Mouse (Mus musculus) ovary, postnatal 36 days (tissue): ENCODE results near the gene Bcl2l12.
"Not testable (repeated sequence)": the region's sequence is repeated elsewhere in the genome, so short reads cannot be mapped to it uniquely, and the experiment has no call there.

ENCODE experiments used
- DNase-seq: peaks from one replicate; pipeline ENCODE4 v3.0.0; 2022; ENCODE audit warnings: low spot score, mixed read lengths

Bcl2l12 gene

GRCm38 (mm10) chr7:44998501-44998955 lies at the start of gene Bcl2l12:
Gene Bcl2l12 (minus strand): TSS chr7:44998712.
- DNase-seq = peak; percentile 54

GRCm38 (mm10) chr7:45047491-45047890 lies 49.0 kb upstream of the Bcl2l12 start:
- no peak for DNase-seq

GRCm38 (mm10) chr7:45046853-45047350 lies 48.4 kb upstream of the Bcl2l12 start:
- DNase-seq = no peak

GRCm38 (mm10) chr7:45045741-45046140 lies 47.2 kb upstream of the Bcl2l12 start:
- no peak for DNase-seq

GRCm38 (mm10) chr7:45043307-45043706 lies 44.8 kb upstream of the Bcl2l12 start:
- DNase-seq = no peak

- DNase-seq = no peak
These were observed 42.3 kb upstream of the Bcl2l12 start for GRCm38 (mm10) chr7:45040851-45041250.

GRCm38 (mm10) chr7:45038411-45038810 lies 39.9 kb upstream of the Bcl2l12 start:
- DNase-seq = no peak

GRCm38 (mm10) chr7:45037720-45038361 lies 39.3 kb upstream of the Bcl2l12 start:
- no peak for DNase-seq

GRCm38 (mm10) chr7:45036702-45037101 lies 38.2 kb upstream of the Bcl2l12 start:
- DNase-seq = no peak

GRCm38 (mm10) chr7:45035631-45036030 lies 37.1 kb upstream of the Bcl2l12 start:
- DNase-seq = no peak

- DNase-seq = no peak
These were observed 35.3 kb upstream of the Bcl2l12 start for GRCm38 (mm10) chr7:45033722-45034359.

GRCm38 (mm10) chr7:45030857-45031256 lies 32.3 kb upstream of the Bcl2l12 start:
- no peak for DNase-seq

GRCm38 (mm10) chr7:45029995-45030394 lies 31.5 kb upstream of the Bcl2l12 start:
- no peak for DNase-seq

- DNase-seq = no peak
These were observed 29.8 kb upstream of the Bcl2l12 start for GRCm38 (mm10) chr7:45028351-45028750.

- no peak for DNase-seq
These were observed 29.2 kb upstream of the Bcl2l12 start for GRCm38 (mm10) chr7:45027761-45028160.

GRCm38 (mm10) chr7:45026256-45026655 lies 27.7 kb upstream of the Bcl2l12 start:
- DNase-seq = no peak

GRCm38 (mm10) chr7:45025601-45026220 lies 27.2 kb upstream of the Bcl2l12 start:
- no peak for DNase-seq

GRCm38 (mm10) chr7:45024281-45025248 lies 26.1 kb upstream of the Bcl2l12 start:
- no peak for DNase-seq

GRCm38 (mm10) chr7:45023711-45024110 lies 25.2 kb upstream of the Bcl2l12 start:
- not testable (repeated sequence) for DNase-seq

GRCm38 (mm10) chr7:45020225-45020624 lies 21.7 kb upstream of the Bcl2l12 start:
- DNase-seq = no peak

GRCm38 (mm10) chr7:45019031-45019571 lies 20.6 kb upstream of the Bcl2l12 start:
- peak; percentile 54 for DNase-seq
